8 mouse cellular contexts compared by ENCODE assay signal in the genomic region with DNA sequence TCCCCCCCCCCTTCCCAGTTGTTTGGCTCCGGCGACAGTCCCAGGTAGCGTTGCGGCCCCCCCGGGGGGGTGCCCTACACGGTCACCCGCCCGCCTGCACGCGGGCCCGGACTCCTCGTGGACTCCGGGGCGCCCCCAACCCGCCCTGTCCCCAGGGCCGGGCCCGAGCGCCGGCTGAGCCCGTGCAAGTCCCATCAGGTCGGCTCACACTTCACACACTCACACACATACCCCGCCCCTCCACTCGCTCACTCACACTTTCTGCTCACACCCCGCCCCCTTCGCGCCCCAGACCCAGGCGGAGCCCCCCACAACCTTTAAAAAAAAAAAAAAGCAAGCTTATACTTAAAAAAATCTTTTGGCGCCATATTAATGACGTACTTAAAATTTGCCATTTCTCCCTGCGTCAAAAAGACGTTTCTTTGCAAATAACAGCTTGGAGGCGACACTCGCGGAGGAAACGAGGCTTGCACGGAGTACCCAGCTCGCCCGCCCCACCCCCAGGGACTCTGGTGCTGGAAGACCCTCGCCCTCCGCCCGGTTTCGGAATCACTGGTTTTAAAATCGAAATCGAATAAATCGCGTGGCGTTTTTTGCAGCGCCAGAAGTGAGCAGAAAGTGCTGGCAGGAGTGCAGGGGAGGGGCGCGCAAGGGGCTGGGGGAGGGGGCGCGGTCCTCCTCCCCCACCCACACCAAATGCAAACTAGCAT. TPM values are rescaled to one million over a fixed set of nuclear protein-coding genes. Genes with fewer than 3 reads are reported as not detected.
DNase-seq lines count a peak whose midpoint lies in the region; ATAC-seq lines count a peak whose summit lies in the region.

No protein-coding gene starts in this region.

- peak overlapping the region; percentile 100 for H3K4me2 ChIP-seq in midbrain, embryonic 11.5 days

- H3K9ac ChIP-seq in midbrain, embryonic 11.5 days (ENCODE audit: low read length), result peak overlapping the region; percentile 73

- no peaks in the 10 kb centered on the region for H3K36me3 ChIP-seq in midbrain, embryonic 11.5 days (ENCODE audit: control insufficient read depth, insufficient read depth, low read length)

- H3K4me1 ChIP-seq in midbrain, embryonic 11.5 days (ENCODE audit: control insufficient read depth, insufficient read depth, low read length), result peaks cover 19% of the 10 kb centered on the region

- WGBS in midbrain, embryonic 11.5 days, result 1% methylated on average over 52 of the region's 52 CpGs

- H3K4me3 ChIP-seq in midbrain, embryonic 11.5 days (ENCODE audit: low read depth, low read length), result peak overlapping the region; percentile 58

- intact Hi-C loops in left cerebral cortex, postnatal 4 days (cut with DNase I), result loop anchor here (2.0 kb wide), 1 partner anchor 109 kb away; a partner anchor contains a TSS

- peak; percentile 56 for ATAC-seq in midbrain, embryonic 11.5 days (ENCODE audit: low FRiP score)

- H3K27ac ChIP-seq in midbrain, embryonic 11.5 days (ENCODE audit: low read depth, low read length), result no peak overlapping the region

- no peaks in the 10 kb centered on the region for H3K9me3 ChIP-seq in midbrain, embryonic 11.5 days (ENCODE audit: control insufficient read depth, low read length)

- H3K27me3 ChIP-seq in midbrain, embryonic 11.5 days (ENCODE audit: control insufficient read depth, insufficient read depth, low read length), result peaks cover 23% of the 10 kb centered on the region

- DNase-seq in adrenal gland, adult (ENCODE audit: inconsistent age in 2 of 2, low spot score in 1 of 2), result peak; percentile 88 to 94
- DNase-seq in embryo, embryonic 10.5 days (ENCODE audit: low spot score), result peak; percentile 74
- DNase-seq in heart, adult 11 months, result peak; percentile 99
- peak; percentile 77 for DNase-seq in kidney, adult 11 months
- peak; percentile 66 for DNase-seq in left cerebral cortex, postnatal 4 days
- DNase-seq in midbrain, embryonic 11.5 days (ENCODE audit: low spot score, missing footprints), result peak; percentile 94
- DNase-seq in right cerebral cortex, postnatal 4 days, result peak; percentile 65
- no peak for DNase-seq in c-Kit-positive CD71-positive TER-119-positive erythroid progenitor cells, embryonic 14.5 days (ENCODE audit: low spot score)

RNA-seq across cellular contexts. Expression of a gene that starts 0.5 kb away (rescaled TPM):
- 1 to 10 TPM; 2.5 to 3.0 TPM for total RNA-seq in left cerebral cortex, postnatal 4 days (2021)
- 0.20 and 0.22 TPM in 2 replicates for polyA plus RNA-seq in midbrain, embryonic 11.5 days (2014; fragmentation: Nextera tagmentation; extraction: Ambion mirVana)
